ENCODE assay signal across 10 mouse cellular contexts in genomic region chr7:121258826-121259496, GRCm38 (mm10).
DNase-seq lines count a peak whose midpoint lies in the region; ATAC-seq and TF ChIP-seq lines count a peak whose summit lies in the region.
"Had no signal": no experiment of that assay in that cellular context is flagged by ENCODE, and none has a peak within 500 bp of the region (broad histone marks: within the 10 kb centered on the region; RNA-seq: fewer than 3 reads in every experiment).

No protein-coding gene starts in this region.

- H3K36me3 ChIP-seq in intestine, postnatal 0 days (ENCODE audit: control insufficient read depth, insufficient read depth): no peaks in the 10 kb centered on the region
- no peaks in the 10 kb centered on the region for H3K36me3 ChIP-seq in intestine, embryonic 16.5 days (ENCODE audit: control insufficient read depth, insufficient read depth, low read length)
- no peaks in the 10 kb centered on the region for H3K36me3 ChIP-seq in E14TG2a.4 (ENCODE audit: insufficient read depth, low read length)
- H3K36me3 ChIP-seq in limb, embryonic 14.5 days (ENCODE audit: control insufficient read depth, insufficient read depth, low read length): no peaks in the 10 kb centered on the region
- H3K36me3 ChIP-seq in neural tube, embryonic 13.5 days: no peaks in the 10 kb centered on the region
- H3K36me3 ChIP-seq: embryonic facial prominence, embryonic 15.5 days had no signal

- 0 out of 2 replicates have a peak, but pooled peaks have one; percentile 28 for ATAC-seq in intestine, postnatal 0 days
- ATAC-seq in intestine, embryonic 16.5 days: no peak
- 0 out of 2 replicates have a peak, but pooled peaks have one; percentile 70 for ATAC-seq in erythroblast, adult 5-6 weeks (replicated peaks; ENCODE audit: low FRiP score, poor library complexity, severe bottlenecking)
- no peak for ATAC-seq in limb, embryonic 14.5 days (ENCODE audit: low FRiP score, low read depth)
- ATAC-seq in neural tube, embryonic 13.5 days (ENCODE audit: low read depth): peak; percentile 64
- ATAC-seq in frontal cortex, adult (ENCODE audit: low TSS enrichment): no peak

- H3K9ac ChIP-seq in intestine, postnatal 0 days (ENCODE audit: low read depth, low read length): no peak overlapping the region
- H3K9ac ChIP-seq in intestine, embryonic 16.5 days (ENCODE audit: low read depth, low read length): no peak overlapping the region
- no peak overlapping the region for H3K9ac ChIP-seq in limb, embryonic 14.5 days (ENCODE audit: low read depth, low read length, severe bottlenecking)
- no peak overlapping the region for H3K9ac ChIP-seq in neural tube, embryonic 13.5 days
- H3K9ac ChIP-seq: embryonic facial prominence, embryonic 15.5 days had no signal

- no peak for TF ChIP-seq POLR2A in limb, embryonic 14.5 days (IDR thresholded peaks at IDR 0.05; ENCODE audit: borderline replicate concordance, extremely low read depth, insufficient read depth, insufficient read length)

- peak; percentile 93 for TF ChIP-seq CTCF in intestine, postnatal 0 days (IDR thresholded peaks at IDR 0.05; ENCODE audit: low read depth)
- peak; percentile 96 for TF ChIP-seq CTCF in E14TG2a.4 (conservative IDR thresholded peaks at IDR 0.05; ENCODE audit: low read length)

- no peak overlapping the region for H3K4me3 ChIP-seq in intestine, postnatal 0 days (ENCODE audit: low read depth, low read length)
- H3K4me3 ChIP-seq in intestine, embryonic 16.5 days (ENCODE audit: low read length): no peak overlapping the region
- no peak overlapping the region for H3K4me3 ChIP-seq in E14TG2a.4 (replicated peaks; ENCODE audit: low read length)
- no peak overlapping the region for H3K4me3 ChIP-seq in limb, embryonic 14.5 days (replicated peaks; ENCODE audit: low read length)
- H3K4me3 ChIP-seq in neural tube, embryonic 13.5 days: no peak overlapping the region
- H3K4me3 ChIP-seq: embryonic facial prominence, embryonic 15.5 days had no signal

- WGBS in intestine, postnatal 0 days: 50% methylated on average over 12 of the region's 12 CpGs
- 48% methylated on average over 12 of the region's 12 CpGs for WGBS in intestine, embryonic 16.5 days
- 48% methylated on average over 12 of the region's 12 CpGs for WGBS in limb, embryonic 14.5 days
- WGBS in neural tube, embryonic 13.5 days: 52% methylated on average over 12 of the region's 12 CpGs

- H3K4me2 ChIP-seq in intestine, postnatal 0 days (replicated peaks; ENCODE audit: low read depth): no peak overlapping the region
- no peak overlapping the region for H3K4me2 ChIP-seq in intestine, embryonic 16.5 days (ENCODE audit: low read depth, low read length)
- no peak overlapping the region for H3K4me2 ChIP-seq in limb, embryonic 14.5 days (replicated peaks; ENCODE audit: low read depth, low read length, severe bottlenecking)
- H3K4me2 ChIP-seq in neural tube, embryonic 13.5 days: 0 out of 2 replicates have a peak overlapping the region, but pooled peaks have one; percentile 14
- H3K4me2 ChIP-seq: embryonic facial prominence, embryonic 15.5 days had no signal

- H3K27ac ChIP-seq in intestine, postnatal 0 days (ENCODE audit: low read depth, low read length): no peak overlapping the region
- H3K27ac ChIP-seq in intestine, embryonic 16.5 days (ENCODE audit: low read length): no peak overlapping the region
- H3K27ac ChIP-seq in limb, embryonic 14.5 days (replicated peaks; ENCODE audit: low read depth, low read length): no peak overlapping the region
- peak overlapping the region; percentile 68 for H3K27ac ChIP-seq in neural tube, embryonic 13.5 days (replicated peaks)
- H3K27ac ChIP-seq: embryonic facial prominence, embryonic 15.5 days; macrophage had no signal

- DNase-seq in adrenal gland, postnatal 10 days: peak; percentile 48
- peak; percentile 26 for DNase-seq in limb, embryonic 14.5 days (ENCODE audit: low spot score)

- H3K4me1 ChIP-seq in intestine, postnatal 0 days (replicated peaks; ENCODE audit: control insufficient read depth, insufficient read depth, low read length): no peaks in the 10 kb centered on the region
- H3K4me1 ChIP-seq in intestine, embryonic 16.5 days (ENCODE audit: control insufficient read depth, insufficient read depth, low read length): no peaks in the 10 kb centered on the region
- H3K4me1 ChIP-seq in E14TG2a.4 (replicated peaks; ENCODE audit: low read depth, low read length): peaks cover 7% of the 10 kb centered on the region; the same call in 1 of the 2 replicates
- H3K4me1 ChIP-seq in limb, embryonic 14.5 days (ENCODE audit: control insufficient read depth, insufficient read depth, low read length): no peaks in the 10 kb centered on the region
- peaks cover 11% of the 10 kb centered on the region for H3K4me1 ChIP-seq in neural tube, embryonic 13.5 days (replicated peaks)
- H3K4me1 ChIP-seq: embryonic facial prominence, embryonic 15.5 days had no signal

- H3K9me3 ChIP-seq in intestine, postnatal 0 days (ENCODE audit: control insufficient read depth): no peaks in the 10 kb centered on the region
- no peaks in the 10 kb centered on the region for H3K9me3 ChIP-seq in intestine, embryonic 16.5 days (ENCODE audit: control insufficient read depth, low read length)
- no peaks in the 10 kb centered on the region for H3K9me3 ChIP-seq in E14TG2a.4 (ENCODE audit: low read length)
- no peaks in the 10 kb centered on the region for H3K9me3 ChIP-seq in limb, embryonic 14.5 days (ENCODE audit: control insufficient read depth, low read length)
- H3K9me3 ChIP-seq in neural tube, embryonic 13.5 days: no peaks in the 10 kb centered on the region
- H3K9me3 ChIP-seq: embryonic facial prominence, embryonic 15.5 days had no signal

- H3K27me3 ChIP-seq in intestine, postnatal 0 days (replicated peaks; ENCODE audit: control insufficient read depth, insufficient read depth, low read length): no peaks in the 10 kb centered on the region
- no peaks in the 10 kb centered on the region for H3K27me3 ChIP-seq in intestine, embryonic 16.5 days (replicated peaks; ENCODE audit: control insufficient read depth, insufficient read depth, low read length)
- H3K27me3 ChIP-seq in E14TG2a.4 (ENCODE audit: insufficient read depth, low read length): peaks cover 22% of the 10 kb centered on the region
- no peaks in the 10 kb centered on the region for H3K27me3 ChIP-seq in limb, embryonic 14.5 days (ENCODE audit: control insufficient read depth, insufficient read depth, low read length)
- no peaks in the 10 kb centered on the region for H3K27me3 ChIP-seq in neural tube, embryonic 13.5 days
- H3K27me3 ChIP-seq: embryonic facial prominence, embryonic 15.5 days had no signal

Comparison
In these comparisons a context has a peak if more than half of its experiments do, and no peak if none do; other contexts are left out.
1. ATAC-seq: peak in intestine, postnatal 0 days (single experiment), erythroblast, adult 5-6 weeks (single experiment) and neural tube, embryonic 13.5 days (single experiment); none in intestine, embryonic 16.5 days (single experiment), limb, embryonic 14.5 days (single experiment) and frontal cortex, adult (single experiment).